ENCODE assay signal across 22 mouse cellular contexts in genomic region chr4:149442436-149442835, GRCm38 (mm10). TPM values are rescaled to one million over a fixed set of nuclear protein-coding genes. Genes with fewer than 3 reads are reported as not detected.
A peak's percentile ranks its signal among the peaks of the same experiment; 100 is the strongest.
DNase-seq lines count a peak whose midpoint lies in the region; ATAC-seq and TF ChIP-seq lines count a peak whose summit lies in the region.
"Had no signal": no experiment of that assay in that cellular context is flagged by ENCODE, and none has a peak within 500 bp of the region (broad histone marks: within the 10 kb centered on the region; RNA-seq: fewer than 3 reads in every experiment).

No protein-coding gene starts in this region.

- DNase-seq in 3T3-L1 (ENCODE audit: low read depth, low spot score): peak; percentile 88
- peak; percentile 64 for DNase-seq in Patski (ENCODE audit: low read depth, low spot score)
- DNase-seq in urinary bladder, postnatal 4 days (ENCODE audit: low spot score in 2 of 2): no peak
- no peak for DNase-seq in ovary, postnatal 36 days (ENCODE audit: low spot score)
- DNase-seq in adrenal gland, adult 18-20 months (ENCODE audit: low spot score in 2 of 2): no peak
- DNase-seq: adrenal gland, adult 8-10 months; cerebellum, postnatal 14 days; kidney, postnatal 25 days; right cerebral cortex, postnatal 25 days had no signal

- no peaks in the 10 kb centered on the region for H3K9me3 ChIP-seq in heart, embryonic 13.5 days
- no peaks in the 10 kb centered on the region for H3K9me3 ChIP-seq in heart, embryonic 11.5 days (replicated peaks; ENCODE audit: control insufficient read depth, low read length)
- H3K9me3 ChIP-seq in limb, embryonic 15.5 days: no peaks in the 10 kb centered on the region
- H3K9me3 ChIP-seq: embryonic facial prominence, embryonic 12.5 days; forebrain, embryonic 15.5 days; liver, embryonic 15.5 days; midbrain, embryonic 12.5 days had no signal

- peaks cover 25% of the 10 kb centered on the region for H3K4me1 ChIP-seq in heart, embryonic 13.5 days
- peaks cover 4% of the 10 kb centered on the region for H3K4me1 ChIP-seq in heart, embryonic 11.5 days (ENCODE audit: control insufficient read depth, insufficient read depth, low read length)
- peaks cover 27% of the 10 kb centered on the region; the same call in 1 of the 2 replicates for H3K4me1 ChIP-seq in limb, embryonic 15.5 days

- H3K9ac ChIP-seq in heart, embryonic 13.5 days: 0 out of 2 replicates have a peak overlapping the region, but pooled peaks have one; percentile 7
- H3K9ac ChIP-seq in heart, embryonic 11.5 days (ENCODE audit: low read depth, low read length): no peak overlapping the region
- no peak overlapping the region for H3K9ac ChIP-seq in limb, embryonic 15.5 days
- H3K9ac ChIP-seq: embryonic facial prominence, embryonic 12.5 days; forebrain, embryonic 15.5 days; liver, embryonic 15.5 days; midbrain, embryonic 12.5 days had no signal

- H3K4me2 ChIP-seq in heart, embryonic 13.5 days: no peak overlapping the region
- no peak overlapping the region for H3K4me2 ChIP-seq in heart, embryonic 11.5 days
- no peak overlapping the region for H3K4me2 ChIP-seq in limb, embryonic 15.5 days
- H3K4me2 ChIP-seq: embryonic facial prominence, embryonic 12.5 days; forebrain, embryonic 15.5 days; liver, embryonic 15.5 days; midbrain, embryonic 12.5 days had no signal

- TF ChIP-seq CTCF in Patski (IDR thresholded peaks at IDR 0.05): no peak

- H3K36me3 ChIP-seq in heart, embryonic 13.5 days: no peaks in the 10 kb centered on the region
- H3K36me3 ChIP-seq in heart, embryonic 11.5 days (ENCODE audit: control insufficient read depth, insufficient read depth, low read length): no peaks in the 10 kb centered on the region
- no peaks in the 10 kb centered on the region for H3K36me3 ChIP-seq in limb, embryonic 15.5 days
- H3K36me3 ChIP-seq: embryonic facial prominence, embryonic 12.5 days; forebrain, embryonic 15.5 days; liver, embryonic 15.5 days; midbrain, embryonic 12.5 days had no signal

- CTCF ChIA-PET in Patski (lab: Charles Lee): no interaction called here

- in situ Hi-C loops in Patski (cut with MboI; ENCODE audit: low pct_unique_long_range_greater_than_20kb): no loop called here

- POLR2A ChIA-PET in Patski (lab: Charles Lee): interaction anchor here (0.7 to 0.8 kb wide), 2 partner anchors 9 to 310 kb away, joined by 3 to 5 read pairs; no protein-coding TSS in a partner anchor

- 28% methylated on average over 3 of the region's 3 CpGs for WGBS in heart, embryonic 13.5 days
- 47% methylated on average over 3 of the region's 3 CpGs for WGBS in heart, embryonic 11.5 days (ENCODE audit: insufficient replicate concordance)
- WGBS in limb, embryonic 15.5 days: 26% methylated on average over 3 of the region's 3 CpGs

- H3K4me3 ChIP-seq in heart, embryonic 13.5 days: no peak overlapping the region
- H3K4me3 ChIP-seq in heart, embryonic 11.5 days (ENCODE audit: low read depth, low read length): no peak overlapping the region
- H3K4me3 ChIP-seq in limb, embryonic 15.5 days: no peak overlapping the region
- H3K4me3 ChIP-seq: embryonic facial prominence, embryonic 12.5 days; forebrain, embryonic 15.5 days; liver, embryonic 15.5 days; midbrain, embryonic 12.5 days had no signal

- H3K27ac ChIP-seq in heart, embryonic 13.5 days (replicated peaks): peak overlapping the region; percentile 57
- H3K27ac ChIP-seq in heart, embryonic 11.5 days (ENCODE audit: low read depth, low read length): no peak overlapping the region; the same call in 1 of the 2 replicates
- peak overlapping the region; percentile 28 for H3K27ac ChIP-seq in limb, embryonic 15.5 days
- H3K27ac ChIP-seq: embryonic facial prominence, embryonic 12.5 days; forebrain, embryonic 15.5 days; liver, embryonic 15.5 days; midbrain, embryonic 12.5 days had no signal

- no peak for ATAC-seq in heart, embryonic 13.5 days (ENCODE audit: extremely low read depth, insufficient number of reproducible peaks, low FRiP score, low TSS enrichment)
- ATAC-seq in heart, embryonic 11.5 days (replicated peaks; ENCODE audit: insufficient number of reproducible peaks, low FRiP score, low TSS enrichment): no peak
- no peak for ATAC-seq in Patski
- no peak for ATAC-seq in limb, embryonic 15.5 days (ENCODE audit: insufficient number of reproducible peaks, low FRiP score, low TSS enrichment, low read depth)
- ATAC-seq: forebrain, embryonic 15.5 days had no signal

- H3K27me3 ChIP-seq in heart, embryonic 13.5 days (replicated peaks): no peaks in the 10 kb centered on the region
- no peaks in the 10 kb centered on the region for H3K27me3 ChIP-seq in heart, embryonic 11.5 days (ENCODE audit: control insufficient read depth, insufficient read depth, low read length)
- no peaks in the 10 kb centered on the region for H3K27me3 ChIP-seq in Patski
- no peaks in the 10 kb centered on the region for H3K27me3 ChIP-seq in limb, embryonic 15.5 days
- H3K27me3 ChIP-seq: embryonic facial prominence, embryonic 12.5 days; forebrain, embryonic 15.5 days; liver, embryonic 15.5 days; midbrain, embryonic 12.5 days had no signal

RNA-seq across cellular contexts. Expression of gene Rbp7, which starts 12.3 kb away (rescaled TPM):
- polyA plus RNA-seq in heart, embryonic 13.5 days (2015; fragmentation: Nextera tagmentation; extraction: Ambion mirVana): 3.6 and 3.9 TPM in 2 replicates
- 1.2 and 2.5 TPM in 2 replicates for polyA plus RNA-seq in heart, embryonic 11.5 days (2014; fragmentation: Nextera tagmentation; extraction: Ambion mirVana)
- polyA plus RNA-seq in Patski (2021): not detected
- polyA plus RNA-seq in limb, embryonic 15.5 days (2015; fragmentation: Nextera tagmentation; extraction: Ambion mirVana): 1.0 and 1.5 TPM in 2 replicates
- 10 to 100 TPM; 18.0 to 66.4 TPM for total RNA-seq in adrenal gland, adult 18-20 months (2021)
- total RNA-seq: hematopoietic stem cell, adult 5-6 weeks; layer of hippocampus, postnatal 14 days; left cerebral cortex, postnatal 25 days had no signal
- polyA plus RNA-seq: forebrain, embryonic 15.5 days; liver, embryonic 15.5 days; midbrain, embryonic 12.5 days had no signal

RNA-seq across cellular contexts. Expression of gene Ube4b, which starts 15.9 kb away (rescaled TPM):
- polyA plus RNA-seq in heart, embryonic 13.5 days (2015; fragmentation: Nextera tagmentation; extraction: Ambion mirVana): 29.9 and 32.3 TPM in 2 replicates
- 36.3 and 41.3 TPM in 2 replicates for polyA plus RNA-seq in heart, embryonic 11.5 days (2014; fragmentation: Nextera tagmentation; extraction: Ambion mirVana)
- polyA plus RNA-seq in Patski (2021): 63.9 TPM
- polyA plus RNA-seq in limb, embryonic 15.5 days (2015; fragmentation: Nextera tagmentation; extraction: Ambion mirVana): 39.6 and 45.4 TPM in 2 replicates
- total RNA-seq in adrenal gland, adult 18-20 months (2021): 10 to 100 TPM; 59.8 to 71.3 TPM

RNA-seq across cellular contexts. Expression of gene Tmem274, which starts 34.7 kb away (rescaled TPM):
- 0.51 TPM in 1 of 2 replicates, not detected in the other for polyA plus RNA-seq in heart, embryonic 13.5 days (2015; fragmentation: Nextera tagmentation; extraction: Ambion mirVana)
- not detected in 2 replicates for polyA plus RNA-seq in heart, embryonic 11.5 days (2014; fragmentation: Nextera tagmentation; extraction: Ambion mirVana)
- not detected for polyA plus RNA-seq in Patski (2021)
- polyA plus RNA-seq in limb, embryonic 15.5 days (2015; fragmentation: Nextera tagmentation; extraction: Ambion mirVana): not detected in 2 replicates
- total RNA-seq in adrenal gland, adult 18-20 months (2021): not detected
- total RNA-seq: adrenal gland, adult 8-10 months; gastrocnemius, adult 18-20 months; hematopoietic stem cell, adult 5-6 weeks; layer of hippocampus, postnatal 14 days; left cerebral cortex, postnatal 25 days had no signal
- polyA plus RNA-seq: intestine, embryonic 14.5 days; liver, embryonic 15.5 days; stomach, embryonic 14.5 days had no signal

RNA-seq across cellular contexts. Expression of gene Nmnat1, which starts 42.6 kb away (rescaled TPM):
- polyA plus RNA-seq in heart, embryonic 13.5 days (2015; fragmentation: Nextera tagmentation; extraction: Ambion mirVana): 11.1 and 11.9 TPM in 2 replicates
- 16.2 and 17.0 TPM in 2 replicates for polyA plus RNA-seq in heart, embryonic 11.5 days (2014; fragmentation: Nextera tagmentation; extraction: Ambion mirVana)
- polyA plus RNA-seq in Patski (2021): 19.5 TPM
- 8.6 TPM in 2 replicates for polyA plus RNA-seq in limb, embryonic 15.5 days (2015; fragmentation: Nextera tagmentation; extraction: Ambion mirVana)
- total RNA-seq in adrenal gland, adult 18-20 months (2021): 10 to 100 TPM; 17.8 to 19.9 TPM

RNA-seq across cellular contexts. Expression of gene Lzic, which starts 42.6 kb away (rescaled TPM):
- polyA plus RNA-seq in heart, embryonic 13.5 days (2015; fragmentation: Nextera tagmentation; extraction: Ambion mirVana): 28.5 and 34.6 TPM in 2 replicates
- polyA plus RNA-seq in heart, embryonic 11.5 days (2014; fragmentation: Nextera tagmentation; extraction: Ambion mirVana): 36.7 and 43.9 TPM in 2 replicates
- 27.2 TPM for polyA plus RNA-seq in Patski (2021)
- polyA plus RNA-seq in limb, embryonic 15.5 days (2015; fragmentation: Nextera tagmentation; extraction: Ambion mirVana): 42.4 and 46.1 TPM in 2 replicates
- total RNA-seq in adrenal gland, adult 18-20 months (2021): 10 to 100 TPM; 24.7 to 36.0 TPM

Comparison
In these comparisons a context has a peak if more than half of its experiments do, and no peak if none do; other contexts are left out.
1. DNase-seq: peak in 3T3-L1 (single experiment) and Patski (single experiment); none in urinary bladder, postnatal 4 days (0 of 2), ovary, postnatal 36 days (single experiment) and adrenal gland, adult 18-20 months (0 of 2).